Mouse (Mus musculus): ENCODE results near the gene Tagln2. TPM values are rescaled to one million over a fixed set of nuclear protein-coding genes. Genes with fewer than 3 reads are reported as not detected.
A peak's percentile ranks its signal among the peaks of the same experiment; 100 is the strongest.

Gene Tagln2
- polyA plus RNA-seq (2017; shearing (Covaris generic)), result 100 to 1,000 TPM; 260 to 650 (median 280) TPM

- ATAC-seq, result peak; percentile 26
Measured at GRCm38 (mm10) chr1:172499765-172500441, at the start of gene Tagln2. Gene Tagln2 (plus strand): TSS chr1:172500047.

- no peak for ATAC-seq
Measured at GRCm38 (mm10) chr1:172450226-172450625, 49.6 kb upstream of the Tagln2 start.

- ATAC-seq, result no peak
Measured at GRCm38 (mm10) chr1:172450848-172451470, 48.9 kb upstream of the Tagln2 start.

- no peak for ATAC-seq
Measured at GRCm38 (mm10) chr1:172452911-172453310, 46.9 kb upstream of the Tagln2 start.

GRCm38 (mm10) chr1:172453810-172454209 lies 46.0 kb upstream of the Tagln2 start:
- no peak for ATAC-seq

GRCm38 (mm10) chr1:172455416-172455815 lies 44.4 kb upstream of the Tagln2 start:
- ATAC-seq, result peak; percentile 82

- no peak for ATAC-seq
Measured at GRCm38 (mm10) chr1:172456001-172456677, 43.7 kb upstream of the Tagln2 start.

GRCm38 (mm10) chr1:172457196-172457595 lies 42.7 kb upstream of the Tagln2 start:
- no peak for ATAC-seq

GRCm38 (mm10) chr1:172458041-172458440 lies 41.8 kb upstream of the Tagln2 start:
- no peak for ATAC-seq

- no peak for ATAC-seq
Measured at GRCm38 (mm10) chr1:172461602-172462001, 38.2 kb upstream of the Tagln2 start.

GRCm38 (mm10) chr1:172462534-172462933 lies 37.3 kb upstream of the Tagln2 start:
- no peak for ATAC-seq

- ATAC-seq, result no peak
Measured at GRCm38 (mm10) chr1:172463387-172464333, 36.2 kb upstream of the Tagln2 start.

GRCm38 (mm10) chr1:172468301-172468877 lies 31.5 kb upstream of the Tagln2 start:
- ATAC-seq, result no peak

GRCm38 (mm10) chr1:172469373-172469772 lies 30.5 kb upstream of the Tagln2 start:
- no peak for ATAC-seq

GRCm38 (mm10) chr1:172469810-172470448 lies 29.9 kb upstream of the Tagln2 start:
- ATAC-seq, result no peak

GRCm38 (mm10) chr1:172472909-172473308 lies 26.9 kb upstream of the Tagln2 start:
- ATAC-seq, result no peak

GRCm38 (mm10) chr1:172474196-172474595 lies 25.7 kb upstream of the Tagln2 start:
- ATAC-seq, result no peak

- peak; percentile 46 for ATAC-seq
Measured at GRCm38 (mm10) chr1:172475054-172475741, 24.6 kb upstream of the Tagln2 start, which contains the start of gene Slamf9. Gene Slamf9 (plus strand): TSS chr1:172475358.

GRCm38 (mm10) chr1:172478020-172478419 lies 21.8 kb upstream of the Tagln2 start:
- no peak for ATAC-seq

- ATAC-seq, result no peak
Measured at GRCm38 (mm10) chr1:172480376-172480775, 19.5 kb upstream of the Tagln2 start.

GRCm38 (mm10) chr1:172481111-172481510 lies 18.7 kb upstream of the Tagln2 start:
- ATAC-seq, result no peak

Measured in inflammation-experienced regulatory T-cells, adult 6 months (primary cell).